Mouse (Mus musculus): ENCODE results near the gene Pdk1. TPM values are rescaled to one million over a fixed set of nuclear protein-coding genes. Genes with fewer than 3 reads are reported as not detected.

Pdk1 gene
- 172 TPM for polyA plus RNA-seq (2017; shearing (Covaris generic))

DNA sequence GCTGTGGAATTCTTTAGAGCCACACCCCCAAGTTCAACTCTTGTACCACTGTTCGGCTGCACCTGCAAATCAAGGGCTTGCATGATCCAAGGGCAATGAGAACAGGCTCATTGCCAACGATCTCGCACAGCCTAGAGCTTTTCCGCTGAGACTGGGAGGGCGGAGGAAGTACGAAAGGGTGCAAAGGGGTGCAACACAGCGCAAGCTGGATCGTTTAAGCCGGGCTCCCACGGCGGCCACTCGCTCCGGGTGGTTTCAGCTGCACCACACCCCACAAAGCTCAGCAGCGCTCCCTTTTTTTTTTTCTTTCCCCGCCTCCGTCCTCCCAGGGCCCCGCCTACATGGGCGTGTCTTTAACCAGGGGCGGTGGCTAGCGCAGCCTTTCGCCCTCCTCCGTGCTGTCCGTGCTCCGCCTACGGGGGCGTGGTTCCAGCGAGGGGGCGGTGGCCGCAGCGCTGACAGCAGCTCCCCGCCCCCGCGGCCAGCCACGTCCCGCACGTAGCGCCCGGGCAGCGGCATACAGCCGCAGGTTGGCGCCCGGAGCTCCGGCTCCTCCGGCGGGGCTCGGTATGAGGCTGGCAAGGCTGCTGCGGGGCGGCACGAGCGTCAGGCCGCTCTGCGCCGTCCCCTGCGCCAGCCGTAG lies at the start of gene Pdk1:
TSS of gene Pdk1 (plus strand) at position 424 of the 643 bp plus-strand sequence.

Other genes starting within 250 kb of the Pdk1 start
- gene Itga6, start 127.6 kb upstream of the Pdk1 start, polyA plus RNA-seq (2017; shearing (Covaris generic)) = 180 TPM
- 11.8 TPM for gene Rapgef4, start 108.0 kb downstream of the Pdk1 start, polyA plus RNA-seq (2017; shearing (Covaris generic))

Data from CD4-positive, CD25-positive, alpha-beta regulatory T cell (primary cell).